Mouse (Mus musculus) liver, embryonic 13.5 days (tissue): Measurements from ENCODE around the gene Armc7. TPM values are rescaled to one million over a fixed set of nuclear protein-coding genes. Genes with fewer than 3 reads are reported as not detected.
A peak's percentile ranks its signal among the peaks of the same experiment; 100 is the strongest.
"Not testable (repeated sequence)": the region's sequence is repeated elsewhere in the genome, so short reads cannot be mapped to it uniquely, and the experiment has no call there.

Experiments
- ATAC-seq: fragments of 200-750 bp; cut with Nextera tagmentation; 2 replicates; pipeline ENCODE4 v1.8.0; 2017; ENCODE audit warnings: low read depth, mild to moderate bottlenecking, moderate number of reproducible peaks, moderate library complexity
- DNase-seq: peaks from one replicate; pipeline ENCODE4 v3.0.0; 2022
- H3K27ac ChIP-seq: fragments of 300-500 bp; sonication (generic); 2 replicates; pipeline ENCODE4 v1.5.1; 2015; ENCODE audit warnings: moderate library complexity, mild to moderate bottlenecking, inconsistent platforms
- H3K27me3 ChIP-seq: fragments of 300-500 bp; sonication (generic); 2 replicates; pipeline ENCODE4 v1.6.1; 2015; ENCODE audit warnings: mild to moderate bottlenecking, inconsistent platforms
- H3K36me3 ChIP-seq: fragments of 300-500 bp; sonication (generic); 2 replicates; pipeline ENCODE4 v1.6.1; 2015; ENCODE audit warnings: mild to moderate bottlenecking, inconsistent platforms
- H3K4me1 ChIP-seq: fragments of 300-500 bp; sonication (generic); replicated peaks from 2 replicates; pipeline ENCODE4 v1.6.1; 2015; ENCODE audit warnings: inconsistent platforms
- H3K4me2 ChIP-seq: fragments of 300-500 bp; sonication (generic); 2 replicates; pipeline ENCODE4 v1.6.1; 2015; ENCODE audit warnings: inconsistent platforms, mild to moderate bottlenecking, moderate library complexity
- H3K4me3 ChIP-seq: fragments of 300-500 bp; sonication (generic); replicated peaks from 2 replicates; pipeline ENCODE4 v1.5.1; 2015; ENCODE audit warnings: mild to moderate bottlenecking, inconsistent platforms
- H3K9ac ChIP-seq: fragments of 300-500 bp; sonication (generic); 2 replicates; pipeline ENCODE4 v1.6.1; 2015; ENCODE audit warnings: mild to moderate bottlenecking, inconsistent platforms
- H3K9me3 ChIP-seq: fragments of 300-500 bp; sonication (generic); replicated peaks from 2 replicates; pipeline ENCODE4 v1.6.1; 2016; ENCODE audit warnings: inconsistent platforms
- WGBS: fragments of 180-500 bp; shearing (Covaris S2); methylation state at CpG from one replicate; pipeline ENCODE4 v1.1.7; 2015; ENCODE audit not compliant: insufficient replicate concordance; 5-methylcytosine and 5-hydroxymethylcytosine counted together
- polyA plus RNA-seq: library from polyadenylated mRNA; unstranded; fragments of >200 nt; fragmentation: Nextera tagmentation; extraction: Ambion mirVana; gene quantifications from 2 replicates; pipeline ENCODE4 v1.2.1, GENCODE M21; 2015

Gene Armc7
- polyA plus RNA-seq, 1 experiment from 2014 or later = 3.2 TPM

GRCm38 (mm10) chr11:115513271-115514237, 38.1 kb downstream of the Armc7 start:
- peak overlapping the region; percentile 97 for H3K27ac ChIP-seq

DNA sequence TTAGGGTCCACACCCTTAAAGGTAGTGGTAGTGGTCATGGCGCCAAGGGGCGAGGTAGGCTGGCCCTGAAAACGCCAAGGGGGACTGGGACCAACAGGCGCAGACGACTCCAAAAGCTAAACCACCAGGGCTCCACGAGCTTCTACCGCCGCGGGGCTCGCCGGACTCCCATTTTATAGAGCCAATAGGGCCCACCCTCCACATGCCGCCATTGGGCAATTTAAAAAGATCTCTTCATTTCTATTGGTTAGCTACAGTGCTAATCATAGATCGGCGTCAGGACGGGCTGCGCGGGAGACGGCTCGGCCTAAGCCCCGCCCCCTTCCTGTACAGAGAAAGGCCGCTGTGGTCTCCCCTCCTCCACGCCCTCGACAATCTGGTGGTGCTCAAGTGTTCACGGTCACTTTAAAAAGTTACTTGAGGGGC, 38.8 kb downstream of the Armc7 start, which contains the start of gene Jpt1:
Jpt1 (minus strand) TSS at position 150 of the 426 bp plus-strand sequence.
- Histone ChIP-seq H3K9me3 (no peaks in the 10 kb centered on the region), H3K4me3 (peak within 1 kb of the TSS; percentile 99), H3K27ac (peak within 1 kb of the TSS; percentile 97), H3K4me2 (peak within 1 kb of the TSS; percentile 94), H3K4me1 (peaks cover 45% of the 10 kb centered on the region), H3K36me3 (no peaks in the 10 kb centered on the region), H3K9ac (peak within 1 kb of the TSS; percentile 99), H3K27me3 (no peaks in the 10 kb centered on the region)
- under 1% methylated on average over 24 of the region's 24 CpGs for WGBS
- DNase-seq = peak; percentile 96
- peak; percentile 82 for ATAC-seq

More at GRCm38 (mm10) chr11:115513271-115514237, 38.1 kb downstream of the Armc7 start:
- peak overlapping the region; percentile 99 for H3K4me3 ChIP-seq
- DNase-seq (peak; percentile 58), ATAC-seq (peak; percentile 64)
- peak overlapping the region; percentile 99 for H3K9ac ChIP-seq
- H3K27me3 ChIP-seq = no peaks in the 10 kb centered on the region
- under 1% methylated on average over 57 of the region's 57 CpGs for WGBS
- H3K9me3 ChIP-seq = no peaks in the 10 kb centered on the region
- peaks cover 52% of the 10 kb centered on the region for H3K4me1 ChIP-seq
- peak overlapping the region; percentile 94 for H3K4me2 ChIP-seq
- peaks cover 3% of the 10 kb centered on the region for H3K36me3 ChIP-seq

GRCm38 (mm10) chr11:115515021-115515420, 39.6 kb downstream of the Armc7 start:
- peak overlapping the region; percentile 24; the same call in 1 of the 2 replicates for H3K4me2 ChIP-seq
- H3K27me3 ChIP-seq = no peaks in the 10 kb centered on the region
- WGBS = 65% methylated on average over 6 of the region's 6 CpGs
- ATAC-seq (no peak), DNase-seq (no peak)
- H3K27ac ChIP-seq = peak overlapping the region; percentile 50
- H3K4me3 ChIP-seq = no peak overlapping the region
- no peaks in the 10 kb centered on the region for H3K9me3 ChIP-seq
- H3K36me3 ChIP-seq = no peaks in the 10 kb centered on the region
- peaks cover 37% of the 10 kb centered on the region for H3K4me1 ChIP-seq
- peak overlapping the region; percentile 26 for H3K9ac ChIP-seq

DNA sequence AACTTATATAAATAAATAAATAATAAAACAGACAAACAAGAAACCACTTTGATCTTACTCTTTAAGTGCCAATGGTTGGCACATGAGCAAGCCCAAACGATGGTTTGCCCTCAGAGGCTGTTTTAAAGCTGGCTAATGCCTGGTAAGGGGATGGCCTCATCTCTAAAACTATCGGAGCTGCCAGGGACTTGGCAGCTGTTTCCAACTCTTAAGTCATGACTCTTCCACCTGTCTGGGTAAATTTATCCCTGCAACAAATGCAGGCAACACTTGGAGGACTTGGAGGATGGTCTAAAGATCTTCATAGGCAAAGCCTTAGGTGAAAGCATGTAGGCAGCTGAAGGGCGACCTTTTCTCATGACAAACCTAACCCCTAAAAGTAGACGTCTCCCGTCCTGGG, 41.5 kb downstream of the Armc7 start:
- H3K36me3 ChIP-seq = peaks cover under 1% of the 10 kb centered on the region; the same call in 1 of the 2 replicates
- WGBS = 70% methylated on average over 5 of the region's 5 CpGs
- no peak for ATAC-seq

GRCm38 (mm10) chr11:115518693-115519092, 43.2 kb downstream of the Armc7 start:
- no peak overlapping the region for H3K27ac ChIP-seq
- 73% methylated on average over 9 of the region's 9 CpGs for WGBS
- H3K9me3 ChIP-seq = no peaks in the 10 kb centered on the region
- ATAC-seq (no peak), DNase-seq (no peak)
- peaks cover 11% of the 10 kb centered on the region for H3K36me3 ChIP-seq
- H3K4me2 ChIP-seq = no peak overlapping the region
- no peaks in the 10 kb centered on the region for H3K27me3 ChIP-seq
- no peak overlapping the region; the same call in 1 of the 2 replicates for H3K9ac ChIP-seq
- peaks cover 6% of the 10 kb centered on the region for H3K4me1 ChIP-seq
- H3K4me3 ChIP-seq = no peak overlapping the region

More for the DNA sequence above, 41.5 kb downstream of the Armc7 start:
- H3K27me3 ChIP-seq = no peaks in the 10 kb centered on the region
- DNase-seq = no peak
- H3K9me3 ChIP-seq = no peaks in the 10 kb centered on the region
- no peak overlapping the region for H3K4me3 ChIP-seq
- H3K27ac ChIP-seq = no peak overlapping the region
- no peak overlapping the region for H3K4me2 ChIP-seq
- H3K4me1 ChIP-seq = peaks cover 18% of the 10 kb centered on the region
- H3K9ac ChIP-seq = no peak overlapping the region

GRCm38 (mm10) chr11:115519581-115519980, 44.1 kb downstream of the Armc7 start:
- no peak overlapping the region for H3K4me3 ChIP-seq
- DNase-seq (no peak), ATAC-seq (no peak)
- no peak overlapping the region for H3K27ac ChIP-seq
- H3K36me3 ChIP-seq = peaks cover 20% of the 10 kb centered on the region
- no peaks in the 10 kb centered on the region for H3K9me3 ChIP-seq
- no peaks in the 10 kb centered on the region for H3K27me3 ChIP-seq
- H3K4me1 ChIP-seq = peaks cover 6% of the 10 kb centered on the region
- no peak overlapping the region for H3K9ac ChIP-seq
- 61% methylated on average over 3 of the region's 3 CpGs for WGBS
- H3K4me2 ChIP-seq = no peak overlapping the region

DNA sequence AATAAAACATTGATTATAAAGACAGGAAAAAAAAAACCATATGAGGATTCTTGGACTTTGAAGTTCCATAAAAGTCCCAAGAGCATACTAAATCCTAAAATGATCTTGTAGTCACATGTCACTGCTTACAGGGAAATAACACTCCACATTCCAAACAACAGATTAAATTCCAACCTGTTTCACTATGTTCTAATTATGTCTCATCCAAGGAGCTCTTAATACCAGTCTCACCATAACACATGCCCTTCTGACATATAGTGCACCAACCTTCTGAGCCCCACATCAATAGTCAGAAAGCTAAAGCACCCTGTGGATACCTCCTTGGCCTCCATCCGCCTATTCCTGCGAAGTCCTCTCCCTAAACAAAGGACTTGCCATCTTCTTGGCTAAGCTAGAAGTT, 44.8 kb downstream of the Armc7 start:
- ATAC-seq = no peak
- Histone ChIP-seq H3K4me2 (no peak overlapping the region), H3K4me3 (no peak overlapping the region), H3K9me3 (no peaks in the 10 kb centered on the region), H3K27me3 (no peaks in the 10 kb centered on the region), H3K4me1 (peaks cover 1% of the 10 kb centered on the region), H3K9ac (no peak overlapping the region), H3K36me3 (peaks cover 26% of the 10 kb centered on the region), H3K27ac (no peak overlapping the region)
- 90% methylated on average over 2 of the region's 2 CpGs for WGBS
- no peak for DNase-seq

DNA sequence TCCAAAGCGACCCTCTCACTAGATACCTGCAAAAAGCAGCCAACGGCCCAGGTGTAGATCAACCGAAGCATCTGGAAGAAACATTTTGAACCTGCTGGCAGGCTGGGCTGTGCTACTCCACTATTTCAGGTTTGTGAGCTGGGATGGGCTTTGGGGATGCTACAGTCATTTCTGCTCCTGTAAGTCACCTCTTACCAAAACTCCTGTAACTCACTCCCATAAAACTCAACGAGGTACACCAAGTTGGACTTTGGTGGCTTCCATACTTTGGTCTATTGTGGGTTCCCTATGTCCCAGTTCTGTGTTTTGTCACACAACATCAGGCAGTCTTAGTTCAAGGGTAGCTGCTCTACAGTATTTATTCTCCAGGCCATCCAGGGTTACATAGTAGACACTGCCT, 45.6 kb downstream of the Armc7 start:
- Histone ChIP-seq H3K27ac (no peak overlapping the region), H3K4me2 (no peak overlapping the region), H3K4me3 (no peak overlapping the region), H3K27me3 (no peaks in the 10 kb centered on the region), H3K9me3 (no peaks in the 10 kb centered on the region), H3K4me1 (peaks cover 8% of the 10 kb centered on the region; the same call in 1 of the 2 replicates), H3K36me3 (peaks cover 35% of the 10 kb centered on the region), H3K9ac (no peak overlapping the region)
- ATAC-seq (no peak), DNase-seq (no peak)
- WGBS = 72% methylated on average over 4 of the region's 4 CpGs

- Histone ChIP-seq H3K9ac (no peak overlapping the region), H3K27ac (no peak overlapping the region), H3K9me3 (no peaks in the 10 kb centered on the region), H3K4me3 (no peak overlapping the region), H3K4me1 (peaks cover 8% of the 10 kb centered on the region; the same call in 1 of the 2 replicates), H3K36me3 (peaks cover 47% of the 10 kb centered on the region), H3K4me2 (no peak overlapping the region), H3K27me3 (no peaks in the 10 kb centered on the region)
- DNase-seq (no peak), ATAC-seq (0 out of 2 replicates have a peak, but pooled peaks have one; percentile 23)
- WGBS = 89% methylated on average over 2 of the region's 2 CpGs
These were observed 46.8 kb downstream of the Armc7 start for GRCm38 (mm10) chr11:115522238-115522637.

DNA sequence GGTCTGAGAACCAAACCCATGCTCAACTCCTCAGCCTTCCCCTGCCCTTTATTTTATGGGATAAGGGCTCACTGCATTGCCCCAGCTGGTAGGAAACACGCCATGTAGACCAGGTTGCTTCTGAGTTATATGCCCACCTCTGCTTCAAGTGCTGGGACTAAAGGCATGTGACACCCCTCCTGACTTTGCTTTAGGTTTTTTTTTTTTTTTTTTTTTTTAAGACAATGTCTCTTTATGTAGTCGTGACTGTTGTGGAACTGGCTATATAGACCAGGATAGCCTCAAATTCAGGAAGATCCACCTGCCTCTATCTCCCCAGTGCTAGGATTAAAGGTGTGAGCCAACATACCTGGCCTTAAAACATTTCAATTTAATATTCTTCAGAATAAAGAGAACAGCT, 47.2 kb downstream of the Armc7 start:
- Histone ChIP-seq H3K4me3 (no peak overlapping the region), H3K4me2 (no peak overlapping the region), H3K9me3 (no peaks in the 10 kb centered on the region), H3K4me1 (peaks cover 8% of the 10 kb centered on the region; the same call in 1 of the 2 replicates), H3K9ac (no peak overlapping the region), H3K27me3 (no peaks in the 10 kb centered on the region), H3K27ac (no peak overlapping the region), H3K36me3 (peaks cover 51% of the 10 kb centered on the region)
- WGBS = 68% methylated on average over 2 of the region's 2 CpGs
- ATAC-seq (no peak), DNase-seq (no peak)

GRCm38 (mm10) chr11:115526446-115526845, 51.0 kb downstream of the Armc7 start:
- not testable (repeated sequence) for H3K9ac ChIP-seq, H3K27me3 ChIP-seq, H3K4me3 ChIP-seq, H3K9me3 ChIP-seq, H3K4me1 ChIP-seq, DNase-seq, ATAC-seq, H3K27ac ChIP-seq, H3K4me2 ChIP-seq
- WGBS = 77% methylated on average over 3 of the region's 3 CpGs
- peaks cover 84% of the 10 kb centered on the region for H3K36me3 ChIP-seq
